In the genomic region with DNA sequence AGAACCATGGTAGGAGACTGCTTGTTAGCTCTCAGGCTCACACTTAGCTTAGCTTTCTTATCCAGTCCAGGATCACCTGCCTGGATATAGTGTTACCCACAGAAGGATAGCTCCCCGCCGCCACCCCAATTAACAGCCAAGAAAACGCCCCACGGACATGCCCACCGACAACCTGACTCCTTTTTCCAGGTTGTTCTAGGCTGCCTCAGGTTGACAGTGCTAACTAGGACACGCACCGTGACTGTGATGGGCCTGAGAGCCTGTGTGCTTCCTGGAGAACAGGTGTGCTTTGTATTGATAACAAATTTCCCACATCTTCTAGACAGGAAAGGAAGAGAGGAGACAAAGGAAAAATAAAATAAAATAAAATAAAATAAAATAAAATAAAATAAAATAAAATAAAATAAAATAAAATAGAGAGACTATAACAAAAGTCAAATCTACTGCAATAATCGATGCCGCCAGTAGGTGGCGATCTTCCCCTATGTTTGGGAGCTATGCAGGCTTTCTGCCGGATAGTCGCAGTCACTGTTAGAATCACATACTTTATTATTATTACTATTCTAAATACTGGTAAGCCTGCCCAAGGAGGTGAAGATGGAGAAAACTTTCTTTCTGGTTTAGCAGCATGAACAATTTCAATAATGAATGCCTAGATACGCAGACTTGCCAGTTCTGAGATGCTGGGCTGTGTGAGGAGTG, we compare ENCODE assay signal across 10 mouse cellular contexts.
A peak's percentile ranks its signal among the peaks of the same experiment; 100 is the strongest.
DNase-seq lines count a peak whose midpoint lies in the region; ATAC-seq and TF ChIP-seq lines count a peak whose summit lies in the region.
"Had no signal": no experiment of that assay in that cellular context is flagged by ENCODE, and none has a peak within 500 bp of the region (broad histone marks: within the 10 kb centered on the region; RNA-seq: fewer than 3 reads in every experiment).

No protein-coding gene starts in this region.

- H3K4me1 ChIP-seq in intestine, postnatal 0 days (replicated peaks; ENCODE audit: control insufficient read depth, insufficient read depth, low read length) = no peaks in the 10 kb centered on the region

- TF ChIP-seq CTCF in layer of hippocampus, adult 2 months (conservative IDR thresholded peaks at IDR 0.05) = peak; percentile 93
- peak; percentile 75 for TF ChIP-seq CTCF in intestine, postnatal 0 days (IDR thresholded peaks at IDR 0.05; ENCODE audit: low read depth)

- H3K27me3 ChIP-seq in intestine, postnatal 0 days (replicated peaks; ENCODE audit: control insufficient read depth, insufficient read depth, low read length) = no peaks in the 10 kb centered on the region
- H3K27me3 ChIP-seq: embryonic facial prominence, embryonic 13.5 days; limb, embryonic 13.5 days had no signal

- H3K27ac ChIP-seq in layer of hippocampus, adult 2 months = no peak overlapping the region
- H3K27ac ChIP-seq in intestine, postnatal 0 days (ENCODE audit: low read depth, low read length) = no peak overlapping the region
- H3K27ac ChIP-seq: embryonic facial prominence, embryonic 13.5 days; limb, embryonic 13.5 days had no signal

- WGBS in intestine, postnatal 0 days = 41% methylated on average over 13 of the region's 13 CpGs

- no peak overlapping the region for H3K4me3 ChIP-seq in layer of hippocampus, adult 2 months
- H3K4me3 ChIP-seq in intestine, postnatal 0 days (ENCODE audit: low read depth, low read length) = no peak overlapping the region
- H3K4me3 ChIP-seq: embryonic facial prominence, embryonic 13.5 days; limb, embryonic 13.5 days had no signal

- H3K9ac ChIP-seq in intestine, postnatal 0 days (ENCODE audit: low read depth, low read length) = no peak overlapping the region
- H3K9ac ChIP-seq: embryonic facial prominence, embryonic 13.5 days; limb, embryonic 13.5 days had no signal

- H3K36me3 ChIP-seq in intestine, postnatal 0 days (ENCODE audit: control insufficient read depth, insufficient read depth) = no peaks in the 10 kb centered on the region
- H3K36me3 ChIP-seq: embryonic facial prominence, embryonic 13.5 days; limb, embryonic 13.5 days had no signal

- H3K9me3 ChIP-seq in intestine, postnatal 0 days (ENCODE audit: control insufficient read depth) = no peaks in the 10 kb centered on the region
- H3K9me3 ChIP-seq: embryonic facial prominence, embryonic 13.5 days; limb, embryonic 13.5 days had no signal

- ATAC-seq in intestine, postnatal 0 days = no peak

- peak; percentile 31 to 77 for DNase-seq in layer of hippocampus, adult 2 months (ENCODE audit: low spot score in 2 of 2)
- DNase-seq in layer of hippocampus, adult 9-11 months = no peak
- peak; percentile 32 to 50 for DNase-seq in adrenal gland, postnatal 36 days
- peak; percentile 4 for DNase-seq in fibroblast of lung, adult 2 months (ENCODE audit: low read depth)
- peak; percentile 51 for DNase-seq in lung, postnatal 36 days
- peak; percentile 79 for DNase-seq in right cerebral cortex, postnatal 14 days
- no peak for DNase-seq in spleen, postnatal 36 days (ENCODE audit: low spot score in 2 of 2)

- no peak overlapping the region for H3K4me2 ChIP-seq in intestine, postnatal 0 days (replicated peaks; ENCODE audit: low read depth)
- H3K4me2 ChIP-seq: embryonic facial prominence, embryonic 13.5 days; limb, embryonic 13.5 days had no signal

Comparison
In these comparisons a context has a peak if more than half of its experiments do, and no peak if none do; other contexts are left out.
1. DNase-seq: peak in layer of hippocampus, adult 2 months (2 of 2), adrenal gland, postnatal 36 days (2 of 2), fibroblast of lung, adult 2 months (single experiment), lung, postnatal 36 days (single experiment) and right cerebral cortex, postnatal 14 days (single experiment); none in layer of hippocampus, adult 9-11 months (single experiment) and spleen, postnatal 36 days (0 of 2).